8 mouse cellular contexts compared by ENCODE assay signal in genomic region chr11:70669582-70670345, GRCm38 (mm10). TPM values are rescaled to one million over a fixed set of nuclear protein-coding genes. Genes with fewer than 3 reads are reported as not detected.
DNase-seq lines count a peak whose midpoint lies in the region; ATAC-seq and TF ChIP-seq lines count a peak whose summit lies in the region.

No protein-coding gene starts in this region.

- no peaks in the 10 kb centered on the region for H3K27me3 ChIP-seq in intestine, embryonic 15.5 days (replicated peaks)
- H3K27me3 ChIP-seq in limb, embryonic 12.5 days: no peaks in the 10 kb centered on the region
- H3K27me3 ChIP-seq in midbrain, embryonic 12.5 days: no peaks in the 10 kb centered on the region
- no peaks in the 10 kb centered on the region for H3K27me3 ChIP-seq in spleen, adult 2 months (ENCODE audit: control insufficient read depth, insufficient read depth, low read length)

- intact Hi-C loops in gastrocnemius, postnatal 36 days (cut with DNase I): loop anchor here (2.0 kb wide), 2 partner anchors 15 to 17 kb away; partner anchors contain the start of gene Pfn1

- peak overlapping the region; percentile 65 for H3K4me3 ChIP-seq in intestine, embryonic 15.5 days (replicated peaks)
- H3K4me3 ChIP-seq in limb, embryonic 12.5 days (replicated peaks): peak overlapping the region; percentile 52
- peak overlapping the region; percentile 67 for H3K4me3 ChIP-seq in midbrain, embryonic 12.5 days
- H3K4me3 ChIP-seq in spleen, adult 2 months (ENCODE audit: extremely low read depth, insufficient read depth, insufficient read length): peak overlapping the region; percentile 85

- DNase-seq in right cerebral cortex, adult 2 months (ENCODE audit: low spot score in 2 of 2): peak; percentile 59 to 64
- DNase-seq in right cerebral cortex, postnatal 36 days (ENCODE audit: low spot score in 2 of 2): no peak
- peak; percentile 89 for DNase-seq in embryo, embryonic 11 days
- peak; percentile 42 to 65 for DNase-seq in gastrocnemius, postnatal 36 days
- DNase-seq in spleen, adult 2 months (ENCODE audit: low read depth in 1 of 2, low spot score in 2 of 2): peak; percentile 73 to 87

- peaks cover 17% of the 10 kb centered on the region for H3K4me1 ChIP-seq in intestine, embryonic 15.5 days (replicated peaks)
- H3K4me1 ChIP-seq in limb, embryonic 12.5 days (replicated peaks): peaks cover 26% of the 10 kb centered on the region
- peaks cover 27% of the 10 kb centered on the region for H3K4me1 ChIP-seq in midbrain, embryonic 12.5 days
- peaks cover 9% of the 10 kb centered on the region; the same call in 1 of the 2 replicates for H3K4me1 ChIP-seq in spleen, adult 2 months (ENCODE audit: control insufficient read depth, insufficient read depth, insufficient read length)

- peaks cover 15% of the 10 kb centered on the region for H3K36me3 ChIP-seq in intestine, embryonic 15.5 days
- peaks cover 57% of the 10 kb centered on the region for H3K36me3 ChIP-seq in limb, embryonic 12.5 days
- H3K36me3 ChIP-seq in midbrain, embryonic 12.5 days: peaks cover 38% of the 10 kb centered on the region
- H3K36me3 ChIP-seq in spleen, adult 2 months (ENCODE audit: control insufficient read depth, insufficient read depth, low read length): peaks cover 11% of the 10 kb centered on the region

- H3K4me2 ChIP-seq in intestine, embryonic 15.5 days (replicated peaks): peak overlapping the region; percentile 80
- peak overlapping the region; percentile 67 for H3K4me2 ChIP-seq in limb, embryonic 12.5 days
- peak overlapping the region; percentile 94 for H3K4me2 ChIP-seq in midbrain, embryonic 12.5 days (replicated peaks)

- peak; percentile 55 for TF ChIP-seq CTCF in spleen, adult 2 months (IDR thresholded peaks at IDR 0.05; ENCODE audit: extremely low read depth, insufficient read depth, insufficient read length, insufficient replicate concordance)

- H3K9ac ChIP-seq in intestine, embryonic 15.5 days: peak overlapping the region; percentile 72
- peak overlapping the region; percentile 67 for H3K9ac ChIP-seq in limb, embryonic 12.5 days (replicated peaks)
- peak overlapping the region; percentile 84 for H3K9ac ChIP-seq in midbrain, embryonic 12.5 days (replicated peaks)

- H3K27ac ChIP-seq in intestine, embryonic 15.5 days: peak overlapping the region; percentile 99
- H3K27ac ChIP-seq in limb, embryonic 12.5 days: peak overlapping the region; percentile 97
- H3K27ac ChIP-seq in midbrain, embryonic 12.5 days (replicated peaks): peak overlapping the region; percentile 90
- peak overlapping the region; percentile 97 for H3K27ac ChIP-seq in spleen, adult 2 months (ENCODE audit: insufficient read depth, low read length)

- 0 out of 2 replicates have a peak, but pooled peaks have one; percentile 12 for TF ChIP-seq POLR2A in spleen, adult 2 months (IDR thresholded peaks at IDR 0.05; ENCODE audit: low read depth, low read length)

- peak; percentile 29 for ATAC-seq in intestine, embryonic 15.5 days
- peak; percentile 7; the same call in 1 of the 2 replicates for ATAC-seq in limb, embryonic 12.5 days (ENCODE audit: insufficient number of reproducible peaks, insufficient read depth, low FRiP score, low TSS enrichment, low read depth)
- peak; percentile 52 for ATAC-seq in midbrain, embryonic 12.5 days (ENCODE audit: low FRiP score, low read depth)

- no peaks in the 10 kb centered on the region for H3K9me3 ChIP-seq in intestine, embryonic 15.5 days
- H3K9me3 ChIP-seq in limb, embryonic 12.5 days: no peaks in the 10 kb centered on the region
- no peaks in the 10 kb centered on the region for H3K9me3 ChIP-seq in midbrain, embryonic 12.5 days

- WGBS in intestine, embryonic 15.5 days: under 1% methylated on average over 31 of the region's 31 CpGs
- under 1% methylated on average over 31 of the region's 31 CpGs for WGBS in limb, embryonic 12.5 days
- under 1% methylated on average over 31 of the region's 31 CpGs for WGBS in midbrain, embryonic 12.5 days
- under 1% methylated on average over 31 of the region's 31 CpGs for WGBS in spleen, adult 2 months

RNA-seq across cellular contexts. Expression of gene Spag7, which starts 0.5 kb away (rescaled TPM):
- total RNA-seq in gastrocnemius, postnatal 36 days (2021): 10 to 100 TPM; 78.9 to 81.6 TPM
- 132 and 154 TPM in 2 replicates for polyA plus RNA-seq in intestine, embryonic 15.5 days (2015; fragmentation: Nextera tagmentation; extraction: Ambion mirVana)
- 151 TPM in 2 replicates for polyA plus RNA-seq in limb, embryonic 12.5 days (2016; fragmentation: Nextera tagmentation; extraction: Ambion mirVana)
- 156 and 160 TPM in 2 replicates for polyA plus RNA-seq in midbrain, embryonic 12.5 days (2016; fragmentation: Nextera tagmentation; extraction: Ambion mirVana)
- 20.0 and 20.2 TPM in 2 replicates for polyA plus RNA-seq in spleen, adult 2 months (2012; rRNA removed)

RNA-seq across cellular contexts. Expression of gene Eno3, which starts 12.8 kb away (rescaled TPM):
- total RNA-seq in gastrocnemius, postnatal 36 days (2021): 1,000 to 10,000 TPM; 8,161 to 9,332 TPM
- 12.1 and 15.6 TPM in 2 replicates for polyA plus RNA-seq in intestine, embryonic 15.5 days (2015; fragmentation: Nextera tagmentation; extraction: Ambion mirVana)
- polyA plus RNA-seq in limb, embryonic 12.5 days (2016; fragmentation: Nextera tagmentation; extraction: Ambion mirVana): 34.2 and 38.2 TPM in 2 replicates
- polyA plus RNA-seq in midbrain, embryonic 12.5 days (2016; fragmentation: Nextera tagmentation; extraction: Ambion mirVana): 12.0 and 12.7 TPM in 2 replicates
- polyA plus RNA-seq in spleen, adult 2 months (2012; rRNA removed): 15.3 and 20.0 TPM in 2 replicates

RNA-seq across cellular contexts. Expression of gene Pfn1, which starts 15.3 kb away (rescaled TPM):
- total RNA-seq in gastrocnemius, postnatal 36 days (2021): 100 to 1,000 TPM; 288 to 339 TPM
- polyA plus RNA-seq in intestine, embryonic 15.5 days (2015; fragmentation: Nextera tagmentation; extraction: Ambion mirVana): 2,127 and 2,325 TPM in 2 replicates
- 1,494 and 1,514 TPM in 2 replicates for polyA plus RNA-seq in limb, embryonic 12.5 days (2016; fragmentation: Nextera tagmentation; extraction: Ambion mirVana)
- 1,047 and 1,099 TPM in 2 replicates for polyA plus RNA-seq in midbrain, embryonic 12.5 days (2016; fragmentation: Nextera tagmentation; extraction: Ambion mirVana)
- polyA plus RNA-seq in spleen, adult 2 months (2012; rRNA removed): 2,122 and 3,201 TPM in 2 replicates

RNA-seq across cellular contexts. Expression of gene Camta2, which starts 18.1 kb away (rescaled TPM):
- total RNA-seq in gastrocnemius, postnatal 36 days (2021): 10 to 100 TPM; 36.8 to 38.8 TPM
- polyA plus RNA-seq in intestine, embryonic 15.5 days (2015; fragmentation: Nextera tagmentation; extraction: Ambion mirVana): 12.1 and 13.5 TPM in 2 replicates
- 9.9 and 12.8 TPM in 2 replicates for polyA plus RNA-seq in limb, embryonic 12.5 days (2016; fragmentation: Nextera tagmentation; extraction: Ambion mirVana)
- polyA plus RNA-seq in midbrain, embryonic 12.5 days (2016; fragmentation: Nextera tagmentation; extraction: Ambion mirVana): 13.0 and 14.9 TPM in 2 replicates
- 36.6 and 38.8 TPM in 2 replicates for polyA plus RNA-seq in spleen, adult 2 months (2012; rRNA removed)

RNA-seq across cellular contexts. Expression of gene Slc25a11, which starts 22.5 kb away (rescaled TPM):
- total RNA-seq in gastrocnemius, postnatal 36 days (2021): 100 to 1,000 TPM; 308 to 309 TPM
- 171 and 180 TPM in 2 replicates for polyA plus RNA-seq in intestine, embryonic 15.5 days (2015; fragmentation: Nextera tagmentation; extraction: Ambion mirVana)
- 161 and 163 TPM in 2 replicates for polyA plus RNA-seq in limb, embryonic 12.5 days (2016; fragmentation: Nextera tagmentation; extraction: Ambion mirVana)
- 138 and 149 TPM in 2 replicates for polyA plus RNA-seq in midbrain, embryonic 12.5 days (2016; fragmentation: Nextera tagmentation; extraction: Ambion mirVana)
- 73.0 and 78.7 TPM in 2 replicates for polyA plus RNA-seq in spleen, adult 2 months (2012; rRNA removed)

Comparison
In these comparisons a context has a peak if more than half of its experiments do, and no peak if none do; other contexts are left out.
1. DNase-seq: peak in right cerebral cortex, adult 2 months (2 of 2), embryo, embryonic 11 days (single experiment), gastrocnemius, postnatal 36 days (2 of 2) and spleen, adult 2 months (2 of 2); none in right cerebral cortex, postnatal 36 days (0 of 2).
2. Peak in every context shown above with its lines, with median percentiles within 50 percentile points of each other: ATAC-seq, H3K27ac ChIP-seq, H3K4me2 ChIP-seq, H3K4me3 ChIP-seq and H3K9ac ChIP-seq.